Comparison of ENCODE assay signal across 9 mouse cellular contexts in genomic region chr9:46011094-46011970, GRCm38 (mm10). TPM values are rescaled to one million over a fixed set of nuclear protein-coding genes. Genes with fewer than 3 reads are reported as not detected.
DNase-seq lines count a peak whose midpoint lies in the region; ATAC-seq and TF ChIP-seq lines count a peak whose summit lies in the region.
"Had no signal": no experiment of that assay in that cellular context is flagged by ENCODE, and none has a peak within 500 bp of the region (broad histone marks: within the 10 kb centered on the region; RNA-seq: fewer than 3 reads in every experiment).

No protein-coding gene starts in this region.

- no peak for ATAC-seq in forebrain, embryonic 16.5 days
- no peak for ATAC-seq in midbrain, embryonic 11.5 days (ENCODE audit: low FRiP score)
- ATAC-seq in intestine, postnatal 0 days = no peak
- no peak for ATAC-seq in neural tube, embryonic 13.5 days (ENCODE audit: low read depth)

- H3K4me3 ChIP-seq in forebrain, embryonic 10.5 days = peak overlapping the region; percentile 94; the same call in 1 of the 2 replicates
- no peak overlapping the region for H3K4me3 ChIP-seq in forebrain, embryonic 16.5 days (replicated peaks; ENCODE audit: low read length)
- H3K4me3 ChIP-seq in midbrain, embryonic 10.5 days = peak overlapping the region; percentile 98
- H3K4me3 ChIP-seq in midbrain, embryonic 11.5 days (ENCODE audit: low read depth, low read length) = no peak overlapping the region
- no peak overlapping the region for H3K4me3 ChIP-seq in intestine, postnatal 0 days (ENCODE audit: low read depth, low read length)
- H3K4me3 ChIP-seq in neural tube, embryonic 13.5 days = no peak overlapping the region

- TF ChIP-seq CTCF in intestine, postnatal 0 days (IDR thresholded peaks at IDR 0.05; ENCODE audit: low read depth) = no peak

- peaks cover 51% of the 10 kb centered on the region for H3K4me1 ChIP-seq in forebrain, embryonic 10.5 days
- H3K4me1 ChIP-seq in forebrain, embryonic 16.5 days (replicated peaks; ENCODE audit: control insufficient read depth, insufficient read depth, low read length) = peaks cover 38% of the 10 kb centered on the region
- H3K4me1 ChIP-seq in midbrain, embryonic 10.5 days = peaks cover 49% of the 10 kb centered on the region
- H3K4me1 ChIP-seq in midbrain, embryonic 11.5 days (ENCODE audit: control insufficient read depth, insufficient read depth, low read length) = peaks cover 20% of the 10 kb centered on the region
- H3K4me1 ChIP-seq in intestine, postnatal 0 days (replicated peaks; ENCODE audit: control insufficient read depth, insufficient read depth, low read length) = peaks cover 22% of the 10 kb centered on the region; the same call in 1 of the 2 replicates
- peaks cover 46% of the 10 kb centered on the region for H3K4me1 ChIP-seq in neural tube, embryonic 13.5 days (replicated peaks)

- H3K4me2 ChIP-seq in forebrain, embryonic 16.5 days (ENCODE audit: low read length) = no peak overlapping the region
- H3K4me2 ChIP-seq in midbrain, embryonic 11.5 days = no peak overlapping the region
- peak overlapping the region; percentile 86; the same call in 1 of the 2 replicates for H3K4me2 ChIP-seq in intestine, postnatal 0 days (replicated peaks; ENCODE audit: low read depth)
- H3K4me2 ChIP-seq in neural tube, embryonic 13.5 days = peak overlapping the region; percentile 82

- H3K27me3 ChIP-seq in forebrain, embryonic 10.5 days (ENCODE audit: poor library complexity, severe bottlenecking) = no peaks in the 10 kb centered on the region
- H3K27me3 ChIP-seq in forebrain, embryonic 16.5 days (replicated peaks; ENCODE audit: control insufficient read depth, insufficient read depth, low read length) = no peaks in the 10 kb centered on the region
- H3K27me3 ChIP-seq in midbrain, embryonic 10.5 days (ENCODE audit: low read depth, poor library complexity, severe bottlenecking) = peaks cover 6% of the 10 kb centered on the region
- H3K27me3 ChIP-seq in midbrain, embryonic 11.5 days (ENCODE audit: control insufficient read depth, insufficient read depth, low read length) = no peaks in the 10 kb centered on the region
- H3K27me3 ChIP-seq in intestine, postnatal 0 days (replicated peaks; ENCODE audit: control insufficient read depth, insufficient read depth, low read length) = no peaks in the 10 kb centered on the region
- H3K27me3 ChIP-seq in neural tube, embryonic 13.5 days = no peaks in the 10 kb centered on the region; the same call in 1 of the 2 replicates

- H3K27ac ChIP-seq in forebrain, embryonic 10.5 days = no peak overlapping the region
- no peak overlapping the region for H3K27ac ChIP-seq in forebrain, embryonic 16.5 days (ENCODE audit: low read length)
- peak overlapping the region; percentile 98; the same call in 1 of the 2 replicates for H3K27ac ChIP-seq in midbrain, embryonic 10.5 days (replicated peaks)
- H3K27ac ChIP-seq in midbrain, embryonic 11.5 days (ENCODE audit: low read depth, low read length) = no peak overlapping the region
- no peak overlapping the region for H3K27ac ChIP-seq in intestine, postnatal 0 days (ENCODE audit: low read depth, low read length)
- H3K27ac ChIP-seq in neural tube, embryonic 13.5 days (replicated peaks) = peak overlapping the region; percentile 63; the same call in 1 of the 2 replicates

- DNase-seq in forebrain, embryonic 10.5 days (ENCODE audit: extremely low spot score, low spot score) = no peak
- no peak for DNase-seq in midbrain, embryonic 10.5 days (ENCODE audit: low spot score)
- no peak for DNase-seq in midbrain, embryonic 11.5 days (ENCODE audit: low spot score, missing footprints)
- DNase-seq in right cerebral cortex, postnatal 14 days = no peak
- no peak for DNase-seq in yolk sac, embryonic 10.5 days (ENCODE audit: low spot score)
- DNase-seq: B cell, adult 2 months had no signal

- no peak overlapping the region; the same call in 1 of the 2 replicates for H3K9ac ChIP-seq in forebrain, embryonic 16.5 days (replicated peaks; ENCODE audit: low read depth, low read length)
- H3K9ac ChIP-seq in midbrain, embryonic 11.5 days (ENCODE audit: low read length) = no peak overlapping the region
- 0 out of 2 replicates have a peak overlapping the region, but pooled peaks have one; percentile 48 for H3K9ac ChIP-seq in intestine, postnatal 0 days (ENCODE audit: low read depth, low read length)
- no peak overlapping the region for H3K9ac ChIP-seq in neural tube, embryonic 13.5 days

- 65% methylated on average over 3 of the region's 3 CpGs for WGBS in forebrain, embryonic 10.5 days
- WGBS in forebrain, embryonic 16.5 days = 43% methylated on average over 3 of the region's 3 CpGs
- 74% methylated on average over 3 of the region's 3 CpGs for WGBS in midbrain, embryonic 10.5 days
- 69% methylated on average over 3 of the region's 3 CpGs for WGBS in midbrain, embryonic 11.5 days
- 25% methylated on average over 3 of the region's 3 CpGs for WGBS in intestine, postnatal 0 days
- WGBS in neural tube, embryonic 13.5 days = 21% methylated on average over 3 of the region's 3 CpGs

- H3K9me3 ChIP-seq in forebrain, embryonic 10.5 days = no peaks in the 10 kb centered on the region
- no peaks in the 10 kb centered on the region for H3K9me3 ChIP-seq in forebrain, embryonic 16.5 days (ENCODE audit: control insufficient read depth, low read length)
- H3K9me3 ChIP-seq in midbrain, embryonic 10.5 days (replicated peaks) = no peaks in the 10 kb centered on the region
- H3K9me3 ChIP-seq in midbrain, embryonic 11.5 days (ENCODE audit: control insufficient read depth, low read length) = no peaks in the 10 kb centered on the region
- no peaks in the 10 kb centered on the region for H3K9me3 ChIP-seq in intestine, postnatal 0 days (ENCODE audit: control insufficient read depth)
- no peaks in the 10 kb centered on the region for H3K9me3 ChIP-seq in neural tube, embryonic 13.5 days

- no peaks in the 10 kb centered on the region for H3K36me3 ChIP-seq in forebrain, embryonic 10.5 days (replicated peaks)
- no peaks in the 10 kb centered on the region for H3K36me3 ChIP-seq in forebrain, embryonic 16.5 days (ENCODE audit: control insufficient read depth, insufficient read depth)
- H3K36me3 ChIP-seq in midbrain, embryonic 10.5 days = no peaks in the 10 kb centered on the region
- no peaks in the 10 kb centered on the region for H3K36me3 ChIP-seq in midbrain, embryonic 11.5 days (ENCODE audit: control insufficient read depth, insufficient read depth, low read length)
- H3K36me3 ChIP-seq in intestine, postnatal 0 days (ENCODE audit: control insufficient read depth, insufficient read depth) = no peaks in the 10 kb centered on the region
- no peaks in the 10 kb centered on the region for H3K36me3 ChIP-seq in neural tube, embryonic 13.5 days

RNA-seq across cellular contexts. Expression of gene Pafah1b2, which starts 1.2 kb away (rescaled TPM):
- 279 and 288 TPM in 2 replicates for polyA plus RNA-seq in forebrain, embryonic 10.5 days (2016; fragmentation: Nextera tagmentation; extraction: Ambion mirVana)
- polyA plus RNA-seq in forebrain, embryonic 16.5 days (2015; fragmentation: Nextera tagmentation; extraction: Ambion mirVana) = 291 and 321 TPM in 2 replicates
- 276 and 298 TPM in 2 replicates for polyA plus RNA-seq in midbrain, embryonic 10.5 days (2016; fragmentation: Nextera tagmentation; extraction: Ambion mirVana)
- 274 and 275 TPM in 2 replicates for polyA plus RNA-seq in midbrain, embryonic 11.5 days (2014; fragmentation: Nextera tagmentation; extraction: Ambion mirVana)
- 78.1 and 78.2 TPM in 2 replicates for polyA plus RNA-seq in intestine, postnatal 0 days (2015; fragmentation: Nextera tagmentation; extraction: Ambion mirVana)
- polyA plus RNA-seq in neural tube, embryonic 13.5 days (2015; fragmentation: Nextera tagmentation; extraction: Ambion mirVana) = 282 and 301 TPM in 2 replicates

RNA-seq across cellular contexts. Expression of gene Sik3, which starts 1.3 kb away (rescaled TPM):
- 4.4 and 5.6 TPM in 2 replicates for polyA plus RNA-seq in forebrain, embryonic 10.5 days (2016; fragmentation: Nextera tagmentation; extraction: Ambion mirVana)
- 4.9 and 5.3 TPM in 2 replicates for polyA plus RNA-seq in forebrain, embryonic 16.5 days (2015; fragmentation: Nextera tagmentation; extraction: Ambion mirVana)
- 3.9 and 4.5 TPM in 2 replicates for polyA plus RNA-seq in midbrain, embryonic 10.5 days (2016; fragmentation: Nextera tagmentation; extraction: Ambion mirVana)
- polyA plus RNA-seq in midbrain, embryonic 11.5 days (2014; fragmentation: Nextera tagmentation; extraction: Ambion mirVana) = 8.7 and 8.9 TPM in 2 replicates
- polyA plus RNA-seq in intestine, postnatal 0 days (2015; fragmentation: Nextera tagmentation; extraction: Ambion mirVana) = 7.4 and 10.0 TPM in 2 replicates
- 9.3 and 9.4 TPM in 2 replicates for polyA plus RNA-seq in neural tube, embryonic 13.5 days (2015; fragmentation: Nextera tagmentation; extraction: Ambion mirVana)

RNA-seq across cellular contexts. Expression of gene Sidt2, which starts 56.3 kb away (rescaled TPM):
- 23.8 and 24.6 TPM in 2 replicates for polyA plus RNA-seq in forebrain, embryonic 10.5 days (2016; fragmentation: Nextera tagmentation; extraction: Ambion mirVana)
- polyA plus RNA-seq in forebrain, embryonic 16.5 days (2015; fragmentation: Nextera tagmentation; extraction: Ambion mirVana) = 39.6 and 42.7 TPM in 2 replicates
- polyA plus RNA-seq in midbrain, embryonic 10.5 days (2016; fragmentation: Nextera tagmentation; extraction: Ambion mirVana) = 23.7 and 27.3 TPM in 2 replicates
- polyA plus RNA-seq in midbrain, embryonic 11.5 days (2014; fragmentation: Nextera tagmentation; extraction: Ambion mirVana) = 20.0 and 21.7 TPM in 2 replicates
- 65.0 and 70.5 TPM in 2 replicates for polyA plus RNA-seq in intestine, postnatal 0 days (2015; fragmentation: Nextera tagmentation; extraction: Ambion mirVana)
- polyA plus RNA-seq in neural tube, embryonic 13.5 days (2015; fragmentation: Nextera tagmentation; extraction: Ambion mirVana) = 39.2 and 44.2 TPM in 2 replicates

Comparison
In these comparisons a context has a peak if more than half of its experiments do, and no peak if none do; other contexts are left out.
1. H3K27ac ChIP-seq: peak in midbrain, embryonic 10.5 days (single experiment) and neural tube, embryonic 13.5 days (single experiment); none in forebrain, embryonic 10.5 days (single experiment), forebrain, embryonic 16.5 days (single experiment), midbrain, embryonic 11.5 days (single experiment) and intestine, postnatal 0 days (single experiment).
2. H3K4me3 ChIP-seq: peak in forebrain, embryonic 10.5 days (single experiment) and midbrain, embryonic 10.5 days (single experiment); none in forebrain, embryonic 16.5 days (single experiment), midbrain, embryonic 11.5 days (single experiment), intestine, postnatal 0 days (single experiment) and neural tube, embryonic 13.5 days (single experiment).
3. H3K4me2 ChIP-seq: peak in intestine, postnatal 0 days (single experiment) and neural tube, embryonic 13.5 days (single experiment); none in forebrain, embryonic 16.5 days (single experiment) and midbrain, embryonic 11.5 days (single experiment).